Mouse (Mus musculus) spleen, postnatal 14 days (tissue): ENCODE results near the gene Fastkd1.
A peak's percentile ranks its signal among the peaks of the same experiment; 100 is the strongest.
"Not testable (repeated sequence)": the region's sequence is repeated elsewhere in the genome, so short reads cannot be mapped to it uniquely, and the experiment has no call there.

ENCODE experiments used
- DNase-seq, 2 experiments: peaks; one replicate each; pipeline ENCODE4 v3.0.0; 2021 to 2022; ENCODE audit warnings: low spot score in 2 of 2

Fastkd1 gene

GRCm38 (mm10) chr2:69712981-69713625 lies at the start of gene Fastkd1:
Fastkd1 (minus strand) TSS chr2:69713516.
- DNase-seq, result peak; percentile 51 to 67

DNA sequence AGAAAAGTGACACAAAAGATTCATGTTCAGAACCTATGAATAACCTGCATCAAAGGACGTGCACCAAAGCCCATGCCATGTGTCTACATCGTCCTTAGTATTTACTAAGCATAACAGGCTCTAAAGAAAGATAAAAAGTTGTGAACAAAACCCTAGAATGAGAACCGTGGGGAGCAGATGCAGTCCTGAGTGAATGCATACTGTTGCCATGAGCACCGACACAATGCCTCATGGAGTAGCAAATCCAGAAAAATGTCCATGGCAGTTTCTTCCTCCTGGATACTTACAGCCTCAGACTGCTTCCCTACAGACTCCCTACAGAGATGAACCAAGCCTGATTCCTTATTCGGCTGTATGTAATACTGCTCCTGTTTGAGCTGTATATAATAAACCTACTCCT lies 47.7 kb upstream of the Fastkd1 start:
- DNase-seq, result no peak

GRCm38 (mm10) chr2:69745091-69745490 lies 31.8 kb upstream of the Fastkd1 start:
- DNase-seq, result no peak

- DNase-seq, result no peak
Measured at GRCm38 (mm10) chr2:69723519-69723825, 10.2 kb upstream of the Fastkd1 start.

DNA sequence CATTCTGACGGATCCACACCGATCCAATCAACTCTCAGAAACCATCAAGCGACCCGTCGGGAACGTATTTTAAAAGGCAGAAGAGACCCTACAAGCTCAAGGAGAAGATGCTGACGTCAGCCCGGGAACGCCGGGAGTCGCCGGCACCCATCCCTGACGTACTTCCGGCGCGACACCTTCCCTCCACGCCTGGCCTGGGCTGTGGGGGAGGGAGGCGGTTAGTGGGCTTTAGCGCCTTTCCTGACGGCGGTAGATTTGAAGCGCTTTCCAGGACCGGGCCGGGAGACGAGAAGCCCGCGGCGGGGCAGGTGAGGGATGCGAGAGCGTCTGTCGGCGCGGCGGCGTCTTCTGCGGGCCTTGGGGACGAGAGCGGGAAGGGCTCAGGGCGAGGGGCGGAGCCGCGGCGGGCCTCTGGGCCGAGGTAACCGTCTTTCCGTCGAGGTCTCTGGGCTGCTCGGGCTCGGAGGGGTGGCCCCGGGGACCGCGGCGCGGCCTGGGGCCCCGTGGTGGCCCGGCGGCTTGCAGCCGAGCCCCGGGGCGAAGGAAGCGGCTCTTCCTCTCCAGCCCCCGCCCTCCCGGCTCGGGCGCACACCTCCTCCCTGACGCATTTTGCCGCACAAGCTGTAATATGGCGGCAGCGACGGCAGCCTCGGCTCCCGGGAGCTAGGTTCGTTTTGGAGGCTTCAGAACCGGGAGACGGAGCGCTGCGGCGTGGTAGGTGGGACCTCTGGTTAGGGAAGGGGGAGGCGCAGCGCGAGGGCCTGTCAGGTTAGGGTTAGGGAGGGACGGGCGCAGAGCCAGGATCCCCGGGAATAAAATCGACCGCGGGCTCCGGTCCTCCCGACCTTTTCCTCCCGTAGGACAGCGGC lies 9.6 kb upstream of the Fastkd1 start:
- peak; percentile 79 to 87 for DNase-seq

GRCm38 (mm10) chr2:69722273-69722649 lies 8.9 kb upstream of the Fastkd1 start, which contains the start of gene Ppig:
Ppig (plus strand) TSS chr2:69722545.
- no peak for DNase-seq

GRCm38 (mm10) chr2:69719121-69719520 lies 5.8 kb upstream of the Fastkd1 start:
- no peak for DNase-seq

DNA sequence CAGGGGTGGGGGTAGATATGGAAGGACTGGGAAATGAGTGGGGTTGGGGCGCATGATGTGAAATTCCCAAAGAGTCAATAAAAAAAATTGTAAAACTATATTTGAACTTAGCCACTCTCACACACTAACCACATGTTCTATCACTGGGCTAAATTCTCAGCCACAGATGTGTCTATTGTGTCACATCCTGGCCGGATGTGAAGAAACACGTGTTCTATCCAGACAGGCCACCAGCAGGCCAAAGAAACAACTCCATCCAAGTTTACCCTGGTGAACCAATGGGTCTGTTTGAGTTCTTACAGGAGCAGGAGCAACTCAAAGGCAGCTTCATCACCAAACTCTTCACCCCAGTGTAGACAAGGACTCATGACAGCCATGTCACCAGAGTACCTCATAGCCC lies 3.2 kb upstream of the Fastkd1 start:
- no peak for DNase-seq

DNA sequence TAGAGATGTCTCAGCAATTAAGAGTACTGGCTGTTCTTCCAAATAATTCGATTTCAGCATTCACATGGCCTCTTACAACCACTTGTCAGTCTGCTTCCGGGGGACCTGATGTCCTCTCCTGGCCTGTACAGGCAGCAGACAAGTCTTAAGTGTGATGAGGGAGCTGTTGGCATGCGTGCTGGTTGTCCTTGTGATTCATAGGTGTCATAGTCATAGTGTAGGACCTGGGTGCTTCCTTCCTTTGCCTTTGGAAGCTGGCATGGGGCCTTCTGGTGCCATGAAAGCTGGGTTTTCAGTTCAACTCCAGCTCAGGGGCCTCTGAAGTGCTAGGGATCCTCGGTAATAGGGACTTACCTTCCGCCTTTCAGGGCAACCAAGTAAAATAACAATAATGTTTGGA lies 810 bp upstream of the Fastkd1 start:
- DNase-seq, result no peak

DNA sequence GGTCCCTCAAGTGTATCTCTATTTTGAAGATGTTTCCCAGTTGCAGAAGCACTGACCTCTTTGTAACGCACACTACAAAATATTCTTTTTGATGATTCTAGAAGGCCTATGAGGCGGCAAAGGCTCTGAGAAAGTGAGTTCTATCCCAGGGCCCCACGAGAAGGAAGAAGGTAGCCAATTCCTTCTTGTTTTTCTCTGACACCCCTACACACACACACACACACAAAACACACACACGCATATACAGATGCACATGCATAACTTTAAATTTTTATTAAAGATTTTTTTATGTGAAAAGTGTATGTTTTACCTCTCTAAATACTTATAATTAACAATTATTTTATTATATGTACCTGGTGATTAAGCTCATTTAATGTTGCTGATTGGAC lies 304 bp upstream of the Fastkd1 start:
- no peak for DNase-seq

GRCm38 (mm10) chr2:69712171-69712570 lies 1.1 kb downstream of the Fastkd1 start:
- DNase-seq, result no peak

GRCm38 (mm10) chr2:69700446-69700845 lies 12.9 kb downstream of the Fastkd1 start:
- no peak for DNase-seq

DNA sequence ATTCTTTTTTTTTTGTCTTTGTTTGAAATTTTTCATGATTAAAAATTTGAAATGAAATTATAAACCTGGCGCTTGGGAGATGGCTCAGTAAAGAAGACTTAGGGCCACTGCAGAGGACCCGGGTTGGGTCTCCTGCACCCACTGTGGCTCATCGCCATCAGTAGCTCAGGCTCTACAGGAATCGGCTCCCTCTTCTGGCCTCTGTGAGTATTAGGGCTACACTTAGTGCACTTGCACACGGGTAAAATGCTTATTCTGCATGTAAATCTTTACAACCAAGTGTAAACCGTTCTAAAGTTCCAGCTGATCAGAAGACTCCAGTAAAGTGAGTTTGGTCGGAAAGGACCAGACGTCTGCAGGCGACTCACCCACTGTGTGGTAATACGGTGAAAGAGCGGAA lies 19.8 kb downstream of the Fastkd1 start:
- no peak for DNase-seq

- no peak for DNase-seq
Measured at GRCm38 (mm10) chr2:69690843-69691242, 22.5 kb downstream of the Fastkd1 start.

DNA sequence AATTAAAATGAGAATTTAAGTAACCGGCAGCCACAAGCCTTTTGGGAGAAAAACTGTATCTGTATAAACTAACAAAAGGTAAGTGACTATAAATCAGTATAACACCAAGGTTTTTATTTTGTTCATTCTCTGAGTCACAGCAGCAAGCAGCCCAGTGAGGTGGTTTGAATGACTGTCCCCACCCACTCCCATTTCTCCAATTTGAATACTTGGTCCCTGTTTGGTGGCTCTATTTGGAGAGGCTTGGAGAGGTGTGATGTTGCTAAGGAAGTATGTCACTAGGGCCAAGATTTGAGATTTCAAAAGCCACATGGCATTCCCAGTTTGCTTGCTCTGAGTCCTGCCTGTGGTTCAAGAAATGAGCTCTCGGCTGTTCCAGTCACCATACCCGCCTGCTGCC lies 23.1 kb downstream of the Fastkd1 start:
- no peak for DNase-seq

GRCm38 (mm10) chr2:69684488-69684887 lies 28.8 kb downstream of the Fastkd1 start:
- DNase-seq, result no peak

DNA sequence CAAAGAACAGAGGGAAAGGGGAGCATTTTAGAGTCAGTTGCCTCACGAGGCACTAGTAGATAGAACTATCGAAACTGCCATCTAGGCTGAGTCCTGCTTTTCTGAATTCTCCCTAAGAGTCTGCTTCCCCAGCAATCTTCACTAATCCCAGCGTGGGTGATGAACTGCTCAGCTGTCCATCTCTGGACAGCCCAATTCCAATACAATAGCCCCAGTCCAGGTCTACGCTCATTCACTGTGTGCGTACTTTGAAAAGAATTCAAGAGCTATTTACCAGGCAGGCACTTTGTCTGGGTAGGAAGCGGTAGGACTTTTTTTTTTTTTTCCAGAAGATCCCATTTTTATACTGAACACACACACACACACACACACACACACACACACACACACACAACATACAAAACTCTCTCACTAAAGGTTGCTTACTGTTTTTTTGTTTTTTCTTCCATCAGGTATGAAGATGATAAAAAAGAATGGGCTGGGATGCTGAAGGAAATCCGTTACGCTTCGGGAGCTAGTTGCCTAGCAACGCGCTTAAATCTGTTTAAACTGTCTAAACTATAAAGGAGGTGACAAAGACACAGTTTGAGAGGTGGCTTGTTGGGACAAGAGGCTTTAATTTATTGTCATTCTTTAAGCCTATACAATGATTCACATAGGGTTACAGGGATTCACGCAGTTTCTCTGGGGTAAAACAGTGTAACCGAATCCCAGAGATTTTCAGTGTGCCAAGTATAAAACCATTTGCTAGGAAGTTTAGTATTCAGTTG lies 30.1 kb downstream of the Fastkd1 start:
- no peak for DNase-seq

- DNase-seq, result no peak
Measured at GRCm38 (mm10) chr2:69681931-69682330, 31.4 kb downstream of the Fastkd1 start.

- peak in 1 of 2 experiments; percentile 13 for DNase-seq
Measured at GRCm38 (mm10) chr2:69679990-69680389, 33.3 kb downstream of the Fastkd1 start.

GRCm38 (mm10) chr2:69677215-69677614 lies 36.1 kb downstream of the Fastkd1 start:
- not testable (repeated sequence) for DNase-seq

GRCm38 (mm10) chr2:69676713-69677112 lies 36.6 kb downstream of the Fastkd1 start:
- no peak for DNase-seq

- no peak for DNase-seq
Measured at GRCm38 (mm10) chr2:69675266-69675665, 38.0 kb downstream of the Fastkd1 start.

- no peak for DNase-seq
Measured at GRCm38 (mm10) chr2:69673723-69674122, 39.6 kb downstream of the Fastkd1 start.
